Mouse (Mus musculus): ENCODE measurements at regions not wholly inside any gene's neighbourhood (a gene's known extent, or its start where the extent isn't known, plus 50 kb on each side); places are given as distances from the start of the nearest gene placed in this dataset.

DNA sequence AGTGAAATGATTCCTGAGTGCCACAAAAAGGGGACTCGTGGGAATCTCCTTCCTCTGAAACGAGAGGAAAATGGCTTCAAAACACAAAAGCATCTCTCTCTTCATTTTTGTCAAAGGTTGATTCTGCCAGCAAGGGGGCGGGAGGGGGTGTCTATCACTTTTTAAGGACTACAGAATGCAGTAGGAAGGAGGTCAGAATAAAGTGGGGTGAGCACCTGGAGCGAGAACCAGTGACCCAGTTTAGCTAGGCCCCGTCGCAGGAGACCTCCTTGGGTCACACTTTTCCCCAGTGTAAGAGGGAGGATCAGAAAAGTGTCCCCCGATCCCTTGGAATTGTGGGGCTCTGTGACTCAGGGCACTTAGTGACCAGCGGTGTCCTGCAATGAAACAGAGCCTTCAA, 133.1 kb downstream of the Tgfb2 start:
- H3K9me3 ChIP-seq (replicated peaks), result no peaks in the 10 kb centered on the region
- H3K36me3 ChIP-seq, result no peaks in the 10 kb centered on the region
- H3K4me3 ChIP-seq (replicated peaks), result no peak overlapping the region
- H3K4me2 ChIP-seq, result no peak overlapping the region
- H3K4me1 ChIP-seq, result no peaks in the 10 kb centered on the region
- no peaks in the 10 kb centered on the region for H3K27me3 ChIP-seq
- no peak overlapping the region for H3K27ac ChIP-seq
- WGBS, result 87% methylated on average over 8 of the region's 8 CpGs
- no peak overlapping the region for H3K9ac ChIP-seq
- ATAC-seq (replicated peaks; ENCODE audit: low FRiP score), result no peak

DNA sequence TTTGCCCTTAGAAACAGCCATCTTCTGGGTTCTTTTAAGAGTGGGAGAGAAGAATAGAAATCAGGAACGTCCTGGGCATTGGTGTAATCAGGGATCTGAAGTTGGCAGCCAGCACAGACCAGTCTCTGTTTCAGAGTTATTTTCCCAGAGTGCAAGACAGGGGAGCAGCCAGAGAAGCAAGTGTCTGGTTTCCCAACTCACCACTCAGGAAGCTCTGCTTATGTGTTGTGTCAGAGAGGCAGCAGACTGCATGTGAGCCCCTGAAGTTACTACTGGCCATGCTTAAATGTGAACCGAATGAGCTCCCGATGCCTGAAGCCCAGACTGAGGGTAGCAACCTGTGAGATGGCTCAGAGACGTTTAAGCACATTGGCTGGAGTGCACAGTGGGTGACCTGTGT, 133.7 kb downstream of the Tgfb2 start:
- H3K4me3 ChIP-seq (replicated peaks), result no peak overlapping the region
- ATAC-seq (replicated peaks; ENCODE audit: low FRiP score), result no peak
- H3K27me3 ChIP-seq, result no peaks in the 10 kb centered on the region
- H3K36me3 ChIP-seq, result no peaks in the 10 kb centered on the region
- no peak overlapping the region for H3K9ac ChIP-seq
- H3K4me2 ChIP-seq, result no peak overlapping the region
- 71% methylated on average over 4 of the region's 4 CpGs for WGBS
- no peaks in the 10 kb centered on the region for H3K9me3 ChIP-seq (replicated peaks)
- H3K27ac ChIP-seq, result no peak overlapping the region
- H3K4me1 ChIP-seq, result no peaks in the 10 kb centered on the region

GRCm38 (mm10) chr1:186568496-186568895, 137.3 kb downstream of the Tgfb2 start:
- no peak overlapping the region for H3K27ac ChIP-seq
- H3K9ac ChIP-seq, result no peak overlapping the region
- no peak overlapping the region for H3K4me3 ChIP-seq (replicated peaks)
- peaks cover 6% of the 10 kb centered on the region; the same call in 1 of the 2 replicates for H3K4me1 ChIP-seq
- H3K27me3 ChIP-seq, result no peaks in the 10 kb centered on the region
- no peak for ATAC-seq (replicated peaks; ENCODE audit: low FRiP score)
- H3K4me2 ChIP-seq, result no peak overlapping the region
- 84% methylated on average over 4 of the region's 4 CpGs for WGBS
- no peaks in the 10 kb centered on the region for H3K9me3 ChIP-seq (replicated peaks)
- no peaks in the 10 kb centered on the region for H3K36me3 ChIP-seq

GRCm38 (mm10) chr1:186568076-186568475, 137.7 kb downstream of the Tgfb2 start:
- Histone ChIP-seq H3K4me2 (no peak overlapping the region), H3K27ac (no peak overlapping the region), H3K9me3 (replicated peaks) (no peaks in the 10 kb centered on the region), H3K9ac (no peak overlapping the region), H3K27me3 (no peaks in the 10 kb centered on the region), H3K4me3 (replicated peaks) (no peak overlapping the region), H3K4me1 (peaks cover 6% of the 10 kb centered on the region; the same call in 1 of the 2 replicates), H3K36me3 (no peaks in the 10 kb centered on the region)
- no peak for ATAC-seq (replicated peaks; ENCODE audit: low FRiP score)
- WGBS, result 65% methylated on average over 6 of the region's 6 CpGs

GRCm38 (mm10) chr1:186567136-186567826, 138.5 kb downstream of the Tgfb2 start:
- ATAC-seq (replicated peaks; ENCODE audit: low FRiP score), result no peak
- Histone ChIP-seq H3K9ac (no peak overlapping the region), H3K4me3 (replicated peaks) (no peak overlapping the region), H3K4me2 (peak overlapping the region; percentile 39), H3K4me1 (peaks cover 6% of the 10 kb centered on the region; the same call in 1 of the 2 replicates), H3K36me3 (no peaks in the 10 kb centered on the region), H3K27me3 (no peaks in the 10 kb centered on the region), H3K9me3 (replicated peaks) (no peaks in the 10 kb centered on the region), H3K27ac (no peak overlapping the region)
- 26% methylated on average over 15 of the region's 15 CpGs for WGBS

- no peak overlapping the region for H3K27ac ChIP-seq
- ATAC-seq (replicated peaks; ENCODE audit: low FRiP score), result no peak
- H3K9me3 ChIP-seq (replicated peaks), result no peaks in the 10 kb centered on the region
- H3K4me2 ChIP-seq, result no peak overlapping the region
- no peak overlapping the region for H3K9ac ChIP-seq
- 85% methylated on average over 3 of the region's 3 CpGs for WGBS
- peaks cover 6% of the 10 kb centered on the region; the same call in 1 of the 2 replicates for H3K4me1 ChIP-seq
- H3K27me3 ChIP-seq, result no peaks in the 10 kb centered on the region
- no peak overlapping the region for H3K4me3 ChIP-seq (replicated peaks)
- no peaks in the 10 kb centered on the region for H3K36me3 ChIP-seq
Measured at GRCm38 (mm10) chr1:186562027-186562426, 143.8 kb downstream of the Tgfb2 start.

DNA sequence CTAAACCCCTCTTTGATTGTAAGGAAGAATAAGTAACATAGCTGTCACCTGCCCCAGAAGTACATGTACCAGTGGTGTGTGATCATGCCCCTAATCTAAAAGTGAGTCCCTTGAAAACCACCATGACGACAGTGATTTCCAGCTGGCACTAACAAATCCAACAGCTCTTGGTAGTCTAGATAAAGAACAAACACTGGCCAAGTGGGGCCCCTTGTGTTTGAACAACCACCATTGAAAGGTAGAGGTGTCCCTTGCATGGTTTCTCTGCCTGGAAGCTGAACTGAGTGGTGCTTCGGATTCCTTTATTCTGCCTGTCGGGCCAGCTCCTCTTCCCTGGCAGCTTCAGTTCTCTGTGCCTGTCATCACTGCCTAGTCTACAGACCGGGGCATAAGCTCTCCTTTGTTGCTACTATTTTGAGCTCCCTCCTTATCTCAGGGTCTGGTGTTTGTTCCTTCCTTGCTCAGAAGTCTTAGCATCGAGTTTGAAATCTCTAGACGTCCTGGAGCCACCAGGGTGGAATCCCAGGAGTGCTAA, 150.3 kb downstream of the Tgfb2 start:
- peaks cover 4% of the 10 kb centered on the region for H3K4me1 ChIP-seq
- H3K9me3 ChIP-seq (replicated peaks), result no peaks in the 10 kb centered on the region
- 56% methylated on average over 6 of the region's 6 CpGs for WGBS
- H3K4me3 ChIP-seq (replicated peaks), result no peak overlapping the region
- no peak overlapping the region for H3K27ac ChIP-seq
- no peaks in the 10 kb centered on the region for H3K36me3 ChIP-seq
- no peaks in the 10 kb centered on the region for H3K27me3 ChIP-seq
- no peak overlapping the region for H3K9ac ChIP-seq
- ATAC-seq (replicated peaks; ENCODE audit: low FRiP score), result no peak
- H3K4me2 ChIP-seq, result no peak overlapping the region

GRCm38 (mm10) chr1:186554520-186555010, 151.2 kb downstream of the Tgfb2 start:
- H3K27me3 ChIP-seq, result no peaks in the 10 kb centered on the region

GRCm38 (mm10) chr1:186552689-186553088, 153.1 kb downstream of the Tgfb2 start:
- Histone ChIP-seq H3K9me3 (replicated peaks) (no peaks in the 10 kb centered on the region), H3K4me2 (no peak overlapping the region), H3K9ac (no peak overlapping the region), H3K27ac (no peak overlapping the region), H3K36me3 (no peaks in the 10 kb centered on the region), H3K4me1 (peaks cover 4% of the 10 kb centered on the region), H3K4me3 (replicated peaks) (no peak overlapping the region), H3K27me3 (no peaks in the 10 kb centered on the region)
- no peak for ATAC-seq (replicated peaks; ENCODE audit: low FRiP score)
- WGBS, result 87% methylated on average over 7 of the region's 7 CpGs

More at GRCm38 (mm10) chr1:186554520-186555010, 151.2 kb downstream of the Tgfb2 start:
- ATAC-seq (replicated peaks; ENCODE audit: low FRiP score), result no peak
- Histone ChIP-seq H3K4me1 (peaks cover 4% of the 10 kb centered on the region), H3K9ac (no peak overlapping the region), H3K36me3 (no peaks in the 10 kb centered on the region), H3K9me3 (replicated peaks) (no peaks in the 10 kb centered on the region), H3K4me3 (replicated peaks) (no peak overlapping the region), H3K27ac (no peak overlapping the region), H3K4me2 (no peak overlapping the region)
- WGBS, result 57% methylated on average over 7 of the region's 7 CpGs

DNA sequence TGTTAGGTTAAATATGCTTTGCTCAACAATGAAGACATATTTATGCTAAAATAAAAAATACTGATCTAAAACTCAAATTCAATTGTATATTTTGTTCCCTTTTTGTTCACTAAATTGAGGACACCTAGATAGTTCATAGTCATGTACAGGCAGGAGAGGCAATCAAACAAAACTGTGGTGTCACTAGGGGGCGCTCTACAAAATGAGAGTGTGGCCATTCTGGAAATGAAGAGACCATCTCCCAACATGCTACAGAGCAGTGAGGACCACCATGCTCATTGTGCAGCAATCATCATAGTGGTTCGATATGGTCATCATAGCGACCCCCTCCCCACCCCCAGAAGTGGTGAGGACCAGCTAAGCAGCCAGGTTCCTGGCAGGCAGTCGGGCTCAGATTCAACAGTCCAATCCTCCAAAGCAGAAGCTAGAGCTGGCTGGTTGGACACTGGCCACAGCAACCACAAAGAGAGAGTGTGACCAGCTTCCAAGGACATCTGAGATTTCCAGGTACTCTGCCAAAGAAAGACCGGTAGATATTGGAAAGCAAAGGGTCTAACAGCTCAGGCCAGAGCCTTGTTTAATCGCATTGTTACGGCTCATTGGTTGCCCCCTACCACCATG, 155.4 kb downstream of the Tgfb2 start:
- Histone ChIP-seq H3K9ac (no peak overlapping the region), H3K36me3 (no peaks in the 10 kb centered on the region), H3K4me1 (peaks cover 7% of the 10 kb centered on the region), H3K9me3 (replicated peaks) (no peaks in the 10 kb centered on the region), H3K4me3 (replicated peaks) (no peak overlapping the region), H3K27ac (no peak overlapping the region), H3K4me2 (no peak overlapping the region), H3K27me3 (no peaks in the 10 kb centered on the region)
- WGBS, result 77% methylated on average over 7 of the region's 7 CpGs
- no peak for ATAC-seq (replicated peaks; ENCODE audit: low FRiP score)

GRCm38 (mm10) chr1:186549207-186549606, 156.6 kb downstream of the Tgfb2 start:
- 93% methylated on average over 12 of the region's 12 CpGs for WGBS
- H3K9me3 ChIP-seq (replicated peaks), result no peaks in the 10 kb centered on the region
- ATAC-seq (replicated peaks; ENCODE audit: low FRiP score), result no peak
- H3K27ac ChIP-seq, result no peak overlapping the region
- H3K4me1 ChIP-seq, result peaks cover 2% of the 10 kb centered on the region; the same call in 1 of the 2 replicates
- no peaks in the 10 kb centered on the region for H3K27me3 ChIP-seq
- H3K4me2 ChIP-seq, result no peak overlapping the region
- no peak overlapping the region for H3K9ac ChIP-seq
- no peaks in the 10 kb centered on the region for H3K36me3 ChIP-seq
- no peak overlapping the region for H3K4me3 ChIP-seq (replicated peaks)

DNA sequence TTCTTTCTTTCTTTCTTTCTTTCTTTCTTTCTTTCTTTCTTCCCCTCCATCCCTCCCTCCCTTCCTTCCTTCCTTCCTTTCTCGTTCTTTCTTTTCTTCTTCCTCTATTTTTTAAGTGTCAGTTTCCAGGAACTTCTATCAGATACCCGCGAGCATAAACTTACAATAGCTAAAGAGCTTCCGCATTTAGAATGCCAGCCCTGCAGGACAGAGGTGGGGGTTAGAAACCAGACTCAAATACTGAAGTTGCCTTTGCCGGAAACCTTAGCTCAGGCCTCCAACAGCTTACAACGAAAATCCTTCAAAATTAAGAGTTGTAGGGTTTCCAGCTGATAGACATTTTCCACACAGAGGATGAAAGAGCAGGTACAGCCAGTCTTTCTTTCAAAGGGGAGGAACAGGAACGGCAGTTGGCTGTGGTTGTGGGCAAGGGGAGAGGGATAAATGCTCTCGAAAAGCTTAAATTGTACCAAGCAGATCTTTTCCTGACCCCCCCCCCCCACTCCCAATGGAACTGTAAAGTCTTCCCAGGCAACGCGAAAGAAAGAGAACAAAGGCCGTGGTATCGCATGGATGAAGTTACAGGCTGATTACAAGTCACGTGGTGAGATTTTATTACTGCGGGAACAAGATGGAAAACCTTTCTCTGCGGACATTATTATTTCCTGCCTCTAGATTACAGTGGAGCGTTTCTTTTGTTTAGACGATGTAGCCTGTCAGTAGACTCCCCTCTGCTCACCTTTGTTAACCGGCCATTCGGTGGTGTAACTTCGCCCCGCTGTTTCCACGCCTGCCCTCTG, 159.2 kb downstream of the Tgfb2 start:
- H3K36me3 ChIP-seq, result no peaks in the 10 kb centered on the region
- no peak overlapping the region for H3K9ac ChIP-seq
- H3K4me2 ChIP-seq, result no peak overlapping the region
- no peak for ATAC-seq (replicated peaks; ENCODE audit: low FRiP score)
- H3K27ac ChIP-seq, result no peak overlapping the region
- no peaks in the 10 kb centered on the region for H3K27me3 ChIP-seq
- H3K9me3 ChIP-seq (replicated peaks), result no peaks in the 10 kb centered on the region
- 49% methylated on average over 22 of the region's 22 CpGs for WGBS
- H3K4me1 ChIP-seq, result peaks cover 2% of the 10 kb centered on the region; the same call in 1 of the 2 replicates
- no peak overlapping the region for H3K4me3 ChIP-seq (replicated peaks)
